Mouse (Mus musculus) intestine, postnatal 0 days (tissue): ENCODE results near the gene Mob3a. TPM values are rescaled to one million over a fixed set of nuclear protein-coding genes. Genes with fewer than 3 reads are reported as not detected.

Experiments
- ATAC-seq: fragments of 200-750 bp; cut with Nextera tagmentation; 2 replicates; pipeline ENCODE4 v1.8.0; 2017; ENCODE audit warnings: mild to moderate bottlenecking, moderate TSS enrichment, moderate library complexity
- H3K27ac ChIP-seq: fragments of 300-500 bp; sonication (generic); 2 replicates; pipeline ENCODE4 v1.5.1; 2014; ENCODE audit warnings: mild to moderate bottlenecking, low read depth, low read length, moderate library complexity
- H3K27me3 ChIP-seq: fragments of 300-500 bp; sonication (generic); replicated peaks from 2 replicates; pipeline ENCODE4 v1.6.1; 2014; ENCODE audit warnings: low read length, mixed read lengths; ENCODE audit not compliant: control insufficient read depth, insufficient read depth
- H3K36me3 ChIP-seq: fragments of 300-500 bp; sonication (generic); 2 replicates; pipeline ENCODE4 v1.6.1; 2014; ENCODE audit warnings: mild to moderate bottlenecking, moderate library complexity; ENCODE audit not compliant: control insufficient read depth, insufficient read depth
- H3K4me1 ChIP-seq: fragments of 300-500 bp; sonication (generic); replicated peaks from 2 replicates; pipeline ENCODE4 v1.6.1; 2014; ENCODE audit warnings: antibody characterized with exemption, low read length, mixed read lengths; ENCODE audit not compliant: control insufficient read depth, insufficient read depth
- H3K4me2 ChIP-seq: fragments of 300-500 bp; sonication (generic); replicated peaks from 2 replicates; pipeline ENCODE4 v1.6.1; 2014; ENCODE audit warnings: low read depth, mild to moderate bottlenecking, moderate library complexity
- H3K4me3 ChIP-seq: fragments of 300-500 bp; sonication (generic); 2 replicates; pipeline ENCODE4 v1.5.1; 2014; ENCODE audit warnings: low read depth, low read length
- H3K9ac ChIP-seq: fragments of 300-500 bp; sonication (generic); 2 replicates; pipeline ENCODE4 v1.6.1; 2014; ENCODE audit warnings: mild to moderate bottlenecking, low read depth, low read length
- H3K9me3 ChIP-seq: fragments of 300-500 bp; sonication (generic); 2 replicates; pipeline ENCODE4 v1.6.1; 2016; ENCODE audit warnings: mixed run types; ENCODE audit not compliant: control insufficient read depth
- CTCF ChIP-seq: sonication (generic); IDR thresholded peaks from 2 replicates; pipeline ENCODE4 v1.5.1; 2016; ENCODE audit warnings: low read depth, mild to moderate bottlenecking, control low read depth, antibody characterized with exemption, moderate library complexity
- WGBS: fragments of 180-500 bp; shearing (Covaris S2); extraction: QIAGEN DNeasy Blood & Tissue Kit; methylation state at CpG from one replicate; pipeline ENCODE4 v1.1.7; 2014; 5-methylcytosine and 5-hydroxymethylcytosine counted together
- polyA plus RNA-seq: library from polyadenylated mRNA; unstranded; fragments of >200 nt; fragmentation: Nextera tagmentation; extraction: Ambion mirVana; gene quantifications from 2 replicates; pipeline ENCODE4 v1.2.1, GENCODE M21; 2015

Mob3a gene
- polyA plus RNA-seq, 1 experiment from 2014 or later: 14.4 TPM

- Histone ChIP-seq H3K9ac (no peak overlapping the region), H3K27ac (peak overlapping the region; percentile 70; the same call in 1 of the 2 replicates), H3K36me3 (peaks cover 28% of the 10 kb centered on the region), H3K4me1 (peaks cover 7% of the 10 kb centered on the region; the same call in 1 of the 2 replicates), H3K4me2 (no peak overlapping the region), H3K9me3 (no peaks in the 10 kb centered on the region), H3K27me3 (no peaks in the 10 kb centered on the region), H3K4me3 (no peak overlapping the region)
- WGBS: 27% methylated on average over 5 of the region's 5 CpGs
- ATAC-seq: no peak
- TF ChIP-seq CTCF: no peak
These were observed 38.1 kb downstream of the Mob3a start for GRCm38 (mm10) chr10:80663485-80664196.

- Histone ChIP-seq H3K4me1 (peaks cover 7% of the 10 kb centered on the region; the same call in 1 of the 2 replicates), H3K36me3 (peaks cover 3% of the 10 kb centered on the region; the same call in 1 of the 2 replicates), H3K27me3 (no peaks in the 10 kb centered on the region), H3K4me2 (no peak overlapping the region), H3K4me3 (no peak overlapping the region), H3K9me3 (no peaks in the 10 kb centered on the region), H3K27ac (no peak overlapping the region), H3K9ac (no peak overlapping the region)
- WGBS: 39% methylated on average over 5 of the region's 5 CpGs
- peak; percentile 80 for TF ChIP-seq CTCF
- ATAC-seq: no peak
These were observed 40.6 kb downstream of the Mob3a start for GRCm38 (mm10) chr10:80661149-80661548.

- H3K36me3 ChIP-seq: no peaks in the 10 kb centered on the region
- H3K9me3 ChIP-seq: no peaks in the 10 kb centered on the region
- TF ChIP-seq CTCF: peak; percentile 78
- WGBS: 10% methylated on average over 10 of the region's 10 CpGs
- H3K4me3 ChIP-seq: 0 out of 2 replicates have a peak overlapping the region, but pooled peaks have one; percentile 17
- H3K4me2 ChIP-seq: peak overlapping the region; percentile 52
- no peaks in the 10 kb centered on the region for H3K27me3 ChIP-seq
- H3K9ac ChIP-seq: no peak overlapping the region
- H3K4me1 ChIP-seq: peaks cover 13% of the 10 kb centered on the region; the same call in 1 of the 2 replicates
- no peak for ATAC-seq
- peak overlapping the region; percentile 9; the same call in 1 of the 2 replicates for H3K27ac ChIP-seq
These were observed 42.6 kb downstream of the Mob3a start for GRCm38 (mm10) chr10:80659213-80659612.

GRCm38 (mm10) chr10:80658841-80659202, 43.0 kb downstream of the Mob3a start:
- WGBS: 41% methylated on average over 4 of the region's 4 CpGs
- H3K27me3 ChIP-seq: no peaks in the 10 kb centered on the region
- no peak overlapping the region for H3K9ac ChIP-seq
- H3K4me2 ChIP-seq: peak overlapping the region; percentile 52
- H3K4me1 ChIP-seq: peaks cover 13% of the 10 kb centered on the region; the same call in 1 of the 2 replicates
- TF ChIP-seq CTCF: no peak
- H3K9me3 ChIP-seq: no peaks in the 10 kb centered on the region
- peak overlapping the region; percentile 9; the same call in 1 of the 2 replicates for H3K27ac ChIP-seq
- ATAC-seq: no peak; the same call in 1 of the 2 replicates
- no peaks in the 10 kb centered on the region for H3K36me3 ChIP-seq
- no peak overlapping the region for H3K4me3 ChIP-seq

GRCm38 (mm10) chr10:80658194-80658840, 43.5 kb downstream of the Mob3a start:
- H3K4me1 ChIP-seq: peaks cover 13% of the 10 kb centered on the region; the same call in 1 of the 2 replicates
- H3K27ac ChIP-seq: no peak overlapping the region; the same call in 1 of the 2 replicates
- no peak overlapping the region for H3K4me3 ChIP-seq
- no peak overlapping the region for H3K4me2 ChIP-seq
- 60% methylated on average over 14 of the region's 14 CpGs for WGBS
- no peak overlapping the region for H3K9ac ChIP-seq
- H3K9me3 ChIP-seq: no peaks in the 10 kb centered on the region
- H3K27me3 ChIP-seq: no peaks in the 10 kb centered on the region
- no peak for ATAC-seq
- H3K36me3 ChIP-seq: no peaks in the 10 kb centered on the region
- TF ChIP-seq CTCF: no peak

- Histone ChIP-seq H3K9ac (peak within 1 kb of the TSS; percentile 79), H3K27me3 (no peaks in the 10 kb centered on the region), H3K4me1 (peaks cover 13% of the 10 kb centered on the region; the same call in 1 of the 2 replicates), H3K9me3 (no peaks in the 10 kb centered on the region), H3K4me2 (peak within 1 kb of the TSS; percentile 94), H3K4me3 (peak within 1 kb of the TSS; percentile 87), H3K36me3 (peaks cover 7% of the 10 kb centered on the region; the same call in 1 of the 2 replicates), H3K27ac (peak within 1 kb of the TSS; percentile 73)
- peak; percentile 1; the same call in 1 of the 2 replicates for ATAC-seq
- 15% methylated on average over 15 of the region's 15 CpGs for WGBS
- no peak for TF ChIP-seq CTCF
These were observed 44.7 kb downstream of the Mob3a start, which contains the start of gene Btbd2 for GRCm38 (mm10) chr10:80656863-80657623. TSS of gene Btbd2 (minus strand) at chr10:80657071.
